Mouse (Mus musculus) kidney, postnatal 0 days (tissue): ENCODE measurements around the gene Gm28230. TPM values are rescaled to one million over a fixed set of nuclear protein-coding genes. Genes with fewer than 3 reads are reported as not detected.
A peak's percentile ranks its signal among the peaks of the same experiment; 100 is the strongest.

Experiments
- ATAC-seq: fragments of 200-750 bp; cut with Nextera tagmentation; replicated peaks from 2 replicates; pipeline ENCODE4 v1.8.0; 2017; ENCODE audit warnings: low read depth, moderate number of reproducible peaks, moderate TSS enrichment, moderate library complexity; ENCODE audit not compliant: low FRiP score
- DNase-seq: peaks from one replicate; pipeline ENCODE4 v3.0.0-alpha.2; 2016; ENCODE audit warnings: low spot score
- H3K27ac ChIP-seq: fragments of 300-500 bp; sonication (generic); 2 replicates; pipeline ENCODE4 v1.5.1; 2014; ENCODE audit warnings: mild to moderate bottlenecking
- H3K27me3 ChIP-seq: fragments of 300-500 bp; sonication (generic); 2 replicates; pipeline ENCODE4 v1.6.1; 2014; ENCODE audit warnings: low read length, mixed read lengths; ENCODE audit not compliant: insufficient read depth
- H3K36me3 ChIP-seq: fragments of 300-500 bp; sonication (generic); 2 replicates; pipeline ENCODE4 v1.6.1; 2014; ENCODE audit warnings: low read length, mixed read lengths; ENCODE audit not compliant: insufficient read depth
- H3K4me1 ChIP-seq: fragments of 300-500 bp; sonication (generic); replicated peaks from 2 replicates; pipeline ENCODE4 v1.6.1; 2014; ENCODE audit warnings: antibody characterized with exemption, low read length, mixed read lengths; ENCODE audit not compliant: insufficient read depth
- H3K4me2 ChIP-seq: fragments of 300-500 bp; sonication (generic); 2 replicates; pipeline ENCODE4 v1.6.1; 2014; ENCODE audit warnings: mild to moderate bottlenecking, low read length, moderate library complexity, mixed read lengths
- H3K4me3 ChIP-seq: fragments of 300-500 bp; sonication (generic); replicated peaks from 2 replicates; pipeline ENCODE4 v1.5.1; 2014; ENCODE audit warnings: low read depth, low read length
- H3K9ac ChIP-seq: fragments of 300-500 bp; sonication (generic); 2 replicates; pipeline ENCODE4 v1.6.1; 2014; ENCODE audit warnings: low read depth, low read length
- H3K9me3 ChIP-seq: fragments of 300-500 bp; sonication (generic); replicated peaks from 2 replicates; pipeline ENCODE4 v1.6.1; 2016; ENCODE audit warnings: low read length, inconsistent platforms, mixed read lengths
- CTCF ChIP-seq: IDR thresholded peaks from 2 replicates; pipeline ENCODE4 v1.5.1; 2016; ENCODE audit warnings: antibody characterized with exemption, low read depth, mild to moderate bottlenecking, moderate library complexity
- WGBS: fragments of 180-500 bp; shearing (Covaris S2); extraction: QIAGEN DNeasy Blood & Tissue Kit; methylation state at CpG from one replicate; pipeline ENCODE4 v1.1.7; 2014; 5-methylcytosine and 5-hydroxymethylcytosine counted together
- polyA plus RNA-seq: library from polyadenylated mRNA; unstranded; fragments of >200 nt; fragmentation: Nextera tagmentation; extraction: Ambion mirVana; gene quantifications from 2 replicates; pipeline ENCODE4 v1.2.1, GENCODE M21; 2015

Gm28230 gene
- polyA plus RNA-seq, 1 experiment from 2014 or later = 1.3 TPM

GRCm38 (mm10) chr2:74736688-74737577 lies 10.4 kb downstream of the Gm28230 start:
- no peaks in the 10 kb centered on the region for H3K27me3 ChIP-seq
- DNase-seq (no peak), ATAC-seq (no peak)
- WGBS = 50% methylated on average over 15 of the region's 15 CpGs
- peak overlapping the region; percentile 1; the same call in 1 of the 2 replicates for H3K4me3 ChIP-seq
- peak overlapping the region; percentile 51; the same call in 1 of the 2 replicates for H3K27ac ChIP-seq
- H3K36me3 ChIP-seq = no peaks in the 10 kb centered on the region
- no peak for TF ChIP-seq CTCF
- no peaks in the 10 kb centered on the region for H3K9me3 ChIP-seq
- peak overlapping the region; percentile 49; the same call in 1 of the 2 replicates for H3K9ac ChIP-seq
- H3K4me2 ChIP-seq = peak overlapping the region; percentile 86
- peaks cover 59% of the 10 kb centered on the region for H3K4me1 ChIP-seq

GRCm38 (mm10) chr2:74737578-74738070 lies 11.1 kb downstream of the Gm28230 start:
- no peak for DNase-seq
- Histone ChIP-seq H3K4me3 (no peak overlapping the region), H3K27ac (peak overlapping the region; percentile 79; the same call in 1 of the 2 replicates), H3K4me2 (peak overlapping the region; percentile 86), H3K9me3 (no peaks in the 10 kb centered on the region), H3K4me1 (peaks cover 52% of the 10 kb centered on the region), H3K9ac (peak overlapping the region; percentile 35; the same call in 1 of the 2 replicates), H3K36me3 (no peaks in the 10 kb centered on the region), H3K27me3 (no peaks in the 10 kb centered on the region)
- no peak for ATAC-seq
- 48% methylated on average over 7 of the region's 7 CpGs for WGBS
- no peak for TF ChIP-seq CTCF

- H3K9ac ChIP-seq = peak overlapping the region; percentile 35; the same call in 1 of the 2 replicates
- peaks cover 50% of the 10 kb centered on the region for H3K4me1 ChIP-seq
- ATAC-seq = no peak
- H3K36me3 ChIP-seq = no peaks in the 10 kb centered on the region
- H3K4me2 ChIP-seq = peak overlapping the region; percentile 86
- TF ChIP-seq CTCF = no peak
- H3K27me3 ChIP-seq = no peaks in the 10 kb centered on the region
- peak overlapping the region; percentile 79 for H3K27ac ChIP-seq
- whole genome bisulfite sequencing = 18% methylated on average over 20 of the region's 20 CpGs
- no peaks in the 10 kb centered on the region for H3K9me3 ChIP-seq
- DNase-seq = no peak
- H3K4me3 ChIP-seq = peak overlapping the region; percentile 5; the same call in 1 of the 2 replicates
Observed at GRCm38 (mm10) chr2:74738623-74739475, 12.3 kb downstream of the Gm28230 start.

- no peak for TF ChIP-seq CTCF
- H3K36me3 ChIP-seq = no peaks in the 10 kb centered on the region
- peak overlapping the region; percentile 79; the same call in 1 of the 2 replicates for H3K27ac ChIP-seq
- DNase-seq = no peak
- H3K9ac ChIP-seq = no peak overlapping the region
- H3K4me3 ChIP-seq = peak overlapping the region; percentile 40; the same call in 1 of the 2 replicates
- H3K27me3 ChIP-seq = no peaks in the 10 kb centered on the region
- H3K9me3 ChIP-seq = no peaks in the 10 kb centered on the region
- peak overlapping the region; percentile 86 for H3K4me2 ChIP-seq
- ATAC-seq = no peak
- H3K4me1 ChIP-seq = peaks cover 50% of the 10 kb centered on the region
- WGBS = 42% methylated on average over 2 of the region's 2 CpGs
Observed at GRCm38 (mm10) chr2:74739476-74739800, 12.9 kb downstream of the Gm28230 start.

- whole genome bisulfite sequencing = 11% methylated on average over 14 of the region's 14 CpGs
Observed at GRCm38 (mm10) chr2:74739869-74740268, 13.3 kb downstream of the Gm28230 start.

More at GRCm38 (mm10) chr2:74739869-74740268, 13.3 kb downstream of the Gm28230 start:
- Histone ChIP-seq H3K27me3 (no peaks in the 10 kb centered on the region; the same call in 1 of the 2 replicates), H3K27ac (peak overlapping the region; percentile 79), H3K4me3 (peak overlapping the region; percentile 40), H3K4me2 (peak overlapping the region; percentile 86), H3K36me3 (no peaks in the 10 kb centered on the region), H3K4me1 (peaks cover 47% of the 10 kb centered on the region), H3K9me3 (no peaks in the 10 kb centered on the region), H3K9ac (peak overlapping the region; percentile 58; the same call in 1 of the 2 replicates)
- ATAC-seq (no peak), DNase-seq (no peak)
- no peak for TF ChIP-seq CTCF
